Mouse (Mus musculus): ENCODE results near the gene Hoxa3.

Hoxa3 gene

GRCm38 (mm10) chr6:52231885-52232567 is 18.9 kb upstream of the Hoxa3 start:
- no peak for DNase-seq

GRCm38 (mm10) chr6:52230516-52231165 is 17.5 kb upstream of the Hoxa3 start, which contains the start of gene Hoxa9:
TSS of gene Hoxa9 (minus strand) at chr6:52231089.
- no peak for DNase-seq

- DNase-seq = no peak
Measured at GRCm38 (mm10) chr6:52229558-52230416, 16.7 kb upstream of the Hoxa3 start.

GRCm38 (mm10) chr6:52228475-52229465 is 15.6 kb upstream of the Hoxa3 start:
- DNase-seq = no peak

- no peak for DNase-seq
Measured at GRCm38 (mm10) chr6:52227470-52228222, 14.5 kb upstream of the Hoxa3 start.

- no peak for DNase-seq
Measured at GRCm38 (mm10) chr6:52226569-52227257, 13.6 kb upstream of the Hoxa3 start.

GRCm38 (mm10) chr6:52225612-52226568 is 12.8 kb upstream of the Hoxa3 start:
- DNase-seq = no peak

GRCm38 (mm10) chr6:52224895-52225611 is 11.9 kb upstream of the Hoxa3 start:
- DNase-seq = no peak

- DNase-seq = no peak
Measured at GRCm38 (mm10) chr6:52223939-52224760, 11.0 kb upstream of the Hoxa3 start.

GRCm38 (mm10) chr6:52222729-52223128 is 9.6 kb upstream of the Hoxa3 start:
- DNase-seq = no peak

- peak; percentile 25 to 29 for DNase-seq
Measured at GRCm38 (mm10) chr6:52221993-52222685, 9.0 kb upstream of the Hoxa3 start.

- peak; percentile 91 to 94 for DNase-seq
Measured at GRCm38 (mm10) chr6:52221337-52221992, 8.3 kb upstream of the Hoxa3 start, which contains the start of gene Hoxa7. TSS of gene Hoxa7 (minus strand) at chr6:52221854.

- DNase-seq = no peak
Measured at GRCm38 (mm10) chr6:52220865-52221310, 7.8 kb upstream of the Hoxa3 start.

- peak; percentile 11 to 57 for DNase-seq
Measured at GRCm38 (mm10) chr6:52220003-52220864, 7.1 kb upstream of the Hoxa3 start.

GRCm38 (mm10) chr6:52219234-52219942 is 6.3 kb upstream of the Hoxa3 start:
- DNase-seq = peak in 1 of 2 experiments; percentile 56

All from cerebellum, postnatal 10 days (tissue).